Mouse (Mus musculus) retina, embryonic 14.5 days (tissue): ENCODE results near the gene Tprn.
A peak's percentile ranks its signal among the peaks of the same experiment; 100 is the strongest.

Experiments used
- DNase-seq: peaks from one replicate; pipeline ENCODE4 v3.0.0-alpha.2; 2015; ENCODE audit warnings: low spot score

Gene Tprn

DNA sequence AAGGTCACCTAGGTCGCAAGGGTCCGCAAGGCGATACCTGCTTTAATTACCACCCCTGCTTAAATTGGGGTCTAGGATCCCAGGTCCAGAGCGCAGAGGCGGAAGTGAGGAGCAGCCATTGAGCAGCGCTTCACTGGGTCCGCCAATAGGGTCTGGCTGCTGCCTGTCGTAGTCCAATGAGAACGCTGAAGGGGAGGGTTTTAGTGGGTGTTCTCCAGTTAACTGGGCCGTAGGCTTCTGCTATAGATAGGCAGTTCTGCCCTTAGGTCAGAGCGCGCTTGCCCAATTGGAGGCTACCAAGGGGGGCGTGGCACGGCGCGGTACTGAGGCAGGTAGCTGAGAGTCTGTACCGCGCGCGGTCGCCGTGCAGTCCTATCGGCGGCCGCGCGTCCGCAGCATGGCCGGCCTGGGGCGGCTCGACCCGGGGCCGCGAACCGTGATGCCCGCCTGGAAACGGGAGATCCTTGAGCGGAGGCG, at the start of gene Tprn:
Gene Tprn (plus strand): TSS at position 328 of the 477 bp plus-strand sequence.
- peak; percentile 97 for DNase-seq

DNA sequence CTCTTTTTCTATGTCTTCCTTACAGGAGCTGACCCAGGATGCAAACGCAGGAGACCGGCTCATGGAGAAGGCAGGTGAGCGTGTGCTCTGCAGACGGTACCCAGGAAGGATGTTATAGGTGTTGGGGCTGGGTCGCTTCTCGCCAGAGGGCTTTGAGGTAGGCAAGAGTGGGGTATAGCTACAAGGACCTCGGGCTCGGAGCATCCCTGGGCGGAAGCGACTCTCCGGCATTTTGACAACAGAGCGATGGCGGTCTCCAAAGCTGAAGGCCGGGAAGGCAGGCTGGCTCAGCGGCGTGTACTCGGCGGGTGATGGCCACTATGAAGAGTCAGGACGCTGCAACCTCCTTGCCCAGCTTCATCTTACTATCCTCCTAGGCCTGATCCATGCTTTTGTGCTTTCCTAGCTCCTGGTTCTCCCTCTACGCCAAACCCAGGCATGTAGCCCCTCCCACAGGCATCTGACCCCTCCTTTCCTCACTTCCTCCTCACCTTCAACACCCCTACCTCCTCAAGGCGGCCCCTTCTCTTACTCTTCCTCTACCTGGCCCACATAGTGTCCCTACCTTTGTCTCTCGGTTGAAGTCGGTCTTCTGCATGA, 49.1 kb upstream of the Tprn start:
- no peak for DNase-seq

DNA sequence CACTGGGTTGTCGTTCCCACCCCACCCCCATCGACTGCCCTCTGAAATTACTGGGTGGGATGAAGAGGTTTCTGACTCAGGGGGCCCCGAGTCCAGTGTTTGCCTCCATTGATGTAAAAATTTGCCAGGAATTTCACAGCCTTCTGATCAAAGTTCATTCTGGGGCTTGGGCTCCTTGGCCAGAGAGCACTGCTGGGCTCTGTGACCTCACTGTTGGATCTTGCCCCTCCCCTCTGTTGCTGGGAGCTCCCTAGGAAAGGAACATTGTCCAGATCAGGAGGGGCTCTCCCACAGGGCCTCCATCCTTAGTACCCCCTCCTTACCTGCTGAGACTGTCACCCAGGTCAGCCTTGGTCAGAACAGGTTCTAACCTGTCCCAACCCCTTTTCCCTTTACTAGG, 48.0 kb upstream of the Tprn start, which contains the start of gene Stpg3:
Gene Stpg3 (minus strand): TSS at position 194 of the 400 bp plus-strand sequence.
- DNase-seq, result no peak

DNA sequence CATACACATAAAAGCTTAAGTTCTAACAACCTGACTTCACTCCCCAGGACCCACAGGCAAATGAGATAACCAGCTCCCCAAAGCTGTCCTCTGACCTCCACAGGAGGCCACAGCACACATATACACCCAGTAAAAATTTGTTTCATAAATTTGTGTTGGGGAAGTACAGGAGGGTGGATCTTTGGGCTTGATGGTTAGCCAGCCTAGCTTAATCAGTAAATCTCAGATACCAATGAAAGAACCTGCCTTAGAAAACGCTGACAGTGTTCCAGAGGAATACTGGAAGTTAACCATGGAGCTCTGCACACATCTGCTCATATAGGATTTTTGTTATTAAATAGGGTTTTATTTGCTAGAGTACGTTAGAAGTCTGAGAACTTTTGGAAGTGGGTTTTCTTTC, 44.8 kb upstream of the Tprn start:
- no peak for DNase-seq

DNA sequence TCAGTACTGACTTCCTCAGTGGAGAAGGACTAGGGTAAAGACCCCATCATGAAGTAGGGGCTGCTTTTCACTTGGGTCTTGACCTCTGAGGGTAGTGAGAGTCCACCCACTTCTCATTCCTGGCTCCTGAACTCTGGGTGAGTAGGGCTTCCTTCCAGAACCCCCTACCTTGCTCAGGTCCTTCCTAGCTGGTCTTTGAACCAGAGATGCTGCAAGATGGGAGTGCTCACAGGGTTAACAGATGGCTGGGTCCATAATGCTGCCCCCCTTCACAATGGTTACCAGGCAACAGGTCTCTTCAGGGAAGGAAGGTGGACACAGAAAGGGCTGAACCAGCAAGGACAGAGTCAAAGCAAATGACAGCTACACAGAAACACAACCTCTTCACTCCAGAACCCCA, 44.0 kb upstream of the Tprn start, which contains the start of gene Fam166a:
Gene Fam166a (plus strand): TSS at position 301 of the 400 bp plus-strand sequence.
- DNase-seq, result no peak

DNA sequence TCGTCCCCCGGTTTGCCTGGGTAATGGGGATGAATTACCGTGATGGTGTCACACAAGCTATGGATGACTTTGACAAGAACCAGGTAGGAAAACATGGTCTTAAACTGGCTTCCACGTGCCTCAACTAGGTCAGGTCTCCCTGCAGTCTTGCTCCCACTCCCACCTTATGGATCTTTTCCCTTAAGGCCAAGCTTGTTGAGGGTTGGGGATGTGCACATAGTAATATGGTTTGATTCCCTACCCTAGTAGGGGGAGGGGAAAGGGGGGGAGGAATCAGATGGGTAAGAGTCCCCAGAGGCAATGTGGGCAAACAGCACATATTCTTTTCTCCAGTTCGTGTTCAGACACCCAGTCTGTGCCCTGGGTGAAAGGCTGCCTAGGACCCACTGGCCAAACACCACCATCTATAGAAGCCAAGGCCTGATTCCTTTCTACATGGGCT, 41.1 kb upstream of the Tprn start:
- DNase-seq, result no peak

DNA sequence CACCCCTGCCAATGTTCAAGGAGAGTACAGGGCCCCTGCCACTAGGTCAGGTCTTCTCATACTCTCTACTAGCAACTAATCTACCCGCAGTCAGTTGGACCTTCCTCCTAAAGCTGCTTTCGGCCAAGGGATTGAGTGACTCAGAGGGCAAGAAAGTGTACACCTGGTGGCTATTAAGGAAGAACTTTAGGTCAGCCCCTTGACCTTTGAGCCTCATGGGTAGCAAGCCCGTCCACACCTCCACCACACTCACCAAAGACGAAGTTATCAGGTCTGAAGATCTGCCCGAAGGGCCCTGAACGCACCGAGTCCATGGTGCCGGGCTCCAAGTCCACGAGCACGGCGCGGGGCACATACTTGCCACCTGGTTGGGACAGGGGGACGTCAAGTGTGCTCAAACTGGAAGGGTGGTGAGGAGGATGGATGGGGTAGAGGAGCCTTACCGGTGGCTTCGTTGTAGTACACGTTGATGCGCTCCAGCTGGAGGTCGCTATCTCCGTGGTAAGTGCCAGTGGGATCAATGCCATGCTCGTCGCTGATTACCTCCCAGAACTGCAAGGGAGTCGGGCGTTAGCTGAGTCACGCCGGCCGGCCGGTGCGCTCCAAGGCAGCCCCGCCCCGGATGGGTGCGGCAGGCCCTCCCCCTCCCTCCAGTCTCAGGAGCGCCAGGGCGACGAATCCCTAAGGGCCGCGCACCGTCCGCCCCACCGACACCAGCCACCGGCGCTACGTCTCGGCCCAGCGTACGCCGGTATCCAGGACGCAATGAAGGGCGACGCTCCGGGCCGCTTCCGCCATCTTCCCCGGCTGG, 38.5 kb upstream of the Tprn start:
- no peak for DNase-seq

DNA sequence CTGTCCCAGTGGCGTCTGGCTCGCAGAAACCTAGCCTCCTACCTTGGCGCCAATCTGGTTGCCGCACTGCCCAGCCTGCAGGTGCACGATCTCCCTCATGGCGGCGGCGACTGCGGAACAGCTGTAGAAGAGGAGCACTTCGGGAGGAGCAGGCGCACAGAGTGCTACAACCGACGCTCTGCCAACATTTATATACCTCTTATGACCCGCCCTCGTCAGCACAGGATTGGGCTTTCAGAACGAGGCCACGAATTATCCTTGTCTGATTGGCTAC, 38.0 kb upstream of the Tprn start, which contains the start of gene Tubb4b:
Gene Tubb4b (minus strand): TSS at position 211 of the 274 bp plus-strand sequence.
- no peak for DNase-seq

DNA sequence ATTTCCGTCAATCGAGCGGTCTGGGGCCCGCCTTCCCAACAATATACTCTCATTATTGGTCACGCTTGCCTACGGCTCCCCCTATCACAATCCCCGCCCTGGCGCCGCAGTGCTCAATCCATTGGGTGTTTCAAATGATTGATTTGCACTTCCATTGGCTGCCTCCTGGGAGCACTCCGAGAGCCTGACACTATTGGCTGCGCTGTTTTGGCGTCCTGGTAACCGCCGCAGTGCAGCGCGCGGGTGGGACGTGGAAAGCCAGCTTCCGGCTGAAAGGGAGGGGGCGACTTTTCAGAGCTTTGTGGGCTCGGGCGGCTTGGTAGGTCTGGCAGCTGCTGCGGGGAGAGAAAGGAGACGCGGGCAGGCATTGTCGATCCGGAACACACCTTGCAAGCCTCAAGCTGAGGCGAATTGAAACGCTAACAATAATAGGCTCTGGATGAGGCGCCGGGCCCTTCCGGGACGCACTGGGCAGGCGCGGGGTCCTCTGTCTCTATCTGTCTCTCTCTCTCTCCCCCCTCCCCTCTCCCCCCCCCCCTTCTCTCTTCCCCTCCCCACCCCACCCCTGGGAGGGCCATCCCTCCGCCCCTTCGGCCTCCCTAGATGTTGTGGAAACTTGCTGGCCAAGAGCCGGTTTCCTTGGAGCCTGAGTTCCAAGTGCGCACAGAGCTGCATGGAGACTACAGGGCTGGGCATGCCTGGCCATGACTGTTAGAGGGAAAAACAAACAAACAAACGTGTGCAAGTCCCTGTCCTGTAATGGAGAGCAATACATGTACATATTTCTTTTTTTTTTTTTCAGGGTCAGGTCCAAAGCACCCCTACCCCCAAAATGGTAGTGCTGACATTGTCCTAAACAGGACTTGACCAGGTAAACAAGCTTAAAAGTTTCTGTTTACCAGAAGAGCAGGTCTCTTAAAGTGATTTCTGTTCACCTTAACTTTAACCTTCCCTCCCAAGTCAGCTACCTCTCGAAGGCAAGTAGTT, 37.4 kb upstream of the Tprn start:
- peak; percentile 99 for DNase-seq

DNA sequence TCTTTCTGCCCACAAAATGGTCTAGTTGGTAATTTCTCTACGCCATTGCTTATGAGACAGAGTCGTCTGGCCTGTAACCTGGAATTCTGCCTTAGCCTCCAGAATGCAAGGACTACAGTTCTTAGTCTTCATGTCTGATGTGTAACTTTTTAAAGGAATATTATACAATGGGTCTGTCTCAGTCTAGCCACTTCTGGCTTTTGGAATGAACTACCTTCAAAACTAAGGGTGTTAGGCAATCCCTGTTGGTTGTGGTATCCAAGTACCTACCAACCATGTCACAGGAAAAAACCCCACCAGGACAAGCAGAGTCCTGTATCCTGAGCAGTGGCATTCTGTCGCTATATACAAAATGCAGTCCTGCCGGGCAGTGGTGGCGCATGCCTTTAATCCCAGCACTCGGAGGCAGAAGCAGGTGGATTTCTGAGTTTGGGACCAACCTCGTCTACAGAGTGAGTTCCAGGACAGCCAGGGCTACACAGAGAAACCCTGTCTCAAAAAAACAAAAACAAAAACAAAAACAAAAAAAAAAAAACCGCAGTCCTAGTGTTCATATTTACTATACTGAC, 36.5 kb upstream of the Tprn start:
- DNase-seq, result no peak

DNA sequence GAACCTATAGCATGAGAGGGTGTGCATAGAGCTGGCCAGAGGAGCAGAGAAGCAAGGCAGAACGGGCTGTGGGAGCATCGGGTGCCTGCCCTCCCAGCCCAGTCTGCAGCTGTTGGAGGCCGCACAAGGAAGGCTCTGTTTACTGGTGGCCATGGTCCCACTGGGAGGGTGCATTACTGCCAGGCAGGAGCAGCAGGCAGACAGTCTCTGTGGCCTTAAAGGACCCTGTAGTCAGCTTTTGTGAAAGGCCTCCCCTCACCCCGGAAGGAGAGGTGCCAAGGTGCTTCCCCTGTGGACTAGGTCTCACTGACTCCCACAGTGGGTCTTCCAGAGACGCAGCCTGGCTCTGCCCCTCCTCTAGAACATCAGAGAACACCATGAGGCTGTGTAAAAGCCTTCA, 35.6 kb upstream of the Tprn start:
- no peak for DNase-seq

DNA sequence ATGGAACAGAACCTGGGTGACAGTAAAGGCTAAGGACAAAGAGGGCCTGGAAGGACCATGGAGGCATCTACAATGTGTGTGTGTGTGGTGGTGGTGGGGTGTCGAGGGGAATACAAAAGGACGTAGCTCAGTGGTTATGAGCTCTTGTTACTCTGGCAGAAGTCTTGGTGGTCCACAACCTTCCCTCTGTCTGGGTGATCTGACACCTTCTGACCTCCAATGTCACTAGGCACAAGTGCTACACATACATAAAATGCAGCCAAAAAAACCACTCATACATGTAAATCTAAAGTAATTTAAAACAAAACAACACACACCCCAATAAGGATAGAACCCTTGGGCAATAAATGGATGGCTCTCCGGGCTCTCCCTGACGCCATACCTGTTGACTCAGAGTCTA, 35.0 kb upstream of the Tprn start:
- no peak for DNase-seq

DNA sequence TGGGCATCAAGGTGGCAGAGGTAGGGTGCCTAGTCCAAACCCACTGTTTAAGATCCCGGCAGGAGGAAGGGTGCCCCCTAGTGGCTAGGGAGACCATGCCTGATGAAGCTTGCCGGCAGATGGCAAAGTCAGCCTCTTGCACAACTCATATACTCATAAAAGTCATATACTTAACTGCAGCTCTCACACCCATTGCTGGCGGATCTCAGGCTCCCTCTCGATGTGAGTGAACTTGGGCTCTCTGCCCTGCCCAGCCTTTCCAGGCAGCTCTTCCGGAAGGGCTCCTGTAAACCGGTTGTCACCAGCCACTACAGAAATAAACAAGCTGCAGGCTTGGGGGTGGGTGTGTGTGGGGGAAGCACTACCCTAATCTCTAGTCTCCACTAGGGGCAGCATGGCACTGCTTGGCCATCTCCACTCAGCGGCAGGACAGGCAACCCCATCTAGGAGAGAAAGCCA, 34.0 kb upstream of the Tprn start:
- DNase-seq, result peak; percentile 93

DNA sequence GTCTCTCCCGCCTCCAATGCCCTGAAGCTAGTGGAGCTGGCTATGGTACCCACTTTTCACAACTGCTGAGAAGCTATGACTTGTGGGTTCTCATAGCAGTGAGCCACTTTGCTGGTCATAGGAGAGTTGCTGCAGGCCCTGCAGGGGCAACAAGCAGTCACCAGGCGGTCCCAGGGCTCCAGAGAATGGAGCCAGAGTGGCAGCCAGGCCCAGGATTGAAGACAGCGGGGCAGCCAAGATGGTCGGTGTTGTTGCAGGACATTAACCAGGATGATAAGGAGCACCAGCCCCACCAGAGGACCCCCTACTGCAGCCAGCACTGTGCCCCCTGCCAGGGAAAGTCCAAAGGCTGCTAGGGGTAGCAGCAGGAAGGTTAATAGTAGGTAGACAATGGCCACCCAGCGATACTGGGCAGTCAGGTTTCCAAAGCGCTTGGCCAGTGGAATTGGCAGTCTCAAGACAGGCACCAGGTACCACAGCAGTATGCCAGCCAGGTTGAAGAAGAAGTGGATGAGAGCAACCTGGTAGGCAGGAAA, 33.4 kb upstream of the Tprn start:
- DNase-seq, result no peak

DNA sequence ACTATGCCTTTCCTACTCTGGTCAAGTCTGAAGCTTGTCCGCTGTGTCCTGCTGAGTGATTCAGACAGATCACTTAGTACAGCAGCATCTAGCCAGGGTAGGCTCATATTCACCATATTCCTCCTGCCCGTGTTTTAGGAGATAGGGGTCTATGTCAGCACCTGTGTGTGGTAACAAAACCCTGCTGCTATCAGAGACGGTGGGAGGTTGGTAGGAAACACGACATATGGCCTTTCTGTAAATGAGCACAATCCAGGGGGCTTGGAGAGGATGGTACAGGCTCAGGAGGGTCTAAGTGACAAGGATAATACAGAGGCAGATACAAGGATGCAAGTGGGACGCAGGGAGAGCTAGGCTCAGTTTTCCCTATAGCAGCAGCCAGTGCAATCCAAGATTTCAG, 32.8 kb upstream of the Tprn start:
- DNase-seq, result no peak

DNA sequence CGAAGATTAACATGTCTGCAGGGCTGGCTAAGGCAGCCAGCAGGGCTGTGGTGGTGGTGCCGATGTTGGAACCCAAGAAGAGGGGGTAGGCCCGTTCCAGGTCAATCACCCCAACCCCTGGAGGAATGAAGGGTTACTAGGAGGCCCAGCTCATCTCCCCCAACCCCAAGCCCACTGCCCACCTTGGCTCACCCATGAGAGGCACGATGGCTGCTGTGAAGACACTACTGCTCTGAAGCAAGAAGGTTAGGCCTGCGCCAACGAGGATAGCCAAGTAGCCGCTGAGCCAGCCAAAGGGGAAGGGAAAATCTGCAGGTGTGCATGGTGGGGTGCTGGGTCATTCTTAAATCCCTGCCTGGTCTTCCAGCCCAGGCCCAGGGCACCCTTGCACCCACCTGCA, 31.8 kb upstream of the Tprn start:
- no peak for DNase-seq

DNA sequence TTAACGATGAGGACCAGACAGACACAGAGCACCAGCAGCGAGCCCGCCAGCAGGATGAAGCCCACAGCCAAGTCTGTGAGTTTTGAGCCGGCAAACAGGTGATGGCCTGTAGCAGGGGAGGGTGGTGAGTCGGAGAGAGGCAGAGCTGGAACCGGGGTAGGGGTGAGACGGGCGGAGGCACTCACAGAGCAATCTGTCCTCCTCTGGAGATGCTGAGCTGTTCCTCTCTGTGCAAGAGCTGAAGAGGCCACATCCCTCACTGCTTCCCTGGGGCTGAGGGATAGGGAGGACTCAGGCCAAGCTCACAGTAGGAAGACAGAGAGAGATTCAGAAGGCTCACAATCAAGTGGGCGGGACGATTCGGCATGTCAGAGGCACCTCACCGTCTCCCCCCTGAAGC, 31.4 kb upstream of the Tprn start:
- DNase-seq, result no peak

DNA sequence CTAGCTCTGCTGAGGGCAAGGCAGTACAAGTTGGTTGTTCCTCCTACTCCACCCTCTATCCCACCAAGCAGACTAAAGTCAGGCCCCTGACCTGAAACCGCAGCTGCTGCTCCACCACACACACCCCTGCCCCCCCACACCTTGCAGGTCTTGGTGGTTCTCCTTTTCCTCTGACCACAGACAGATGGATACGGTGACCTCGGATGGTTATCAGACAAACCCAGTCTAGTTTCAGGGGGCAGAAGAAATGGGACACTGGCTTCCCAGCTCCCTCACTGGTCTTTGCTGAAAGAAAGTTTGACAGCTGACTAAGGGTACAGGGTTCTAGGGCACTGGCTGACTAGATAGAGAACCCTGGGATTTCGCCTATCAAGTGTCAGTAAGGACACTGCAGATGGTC, 29.0 kb upstream of the Tprn start:
- no peak for DNase-seq

DNA sequence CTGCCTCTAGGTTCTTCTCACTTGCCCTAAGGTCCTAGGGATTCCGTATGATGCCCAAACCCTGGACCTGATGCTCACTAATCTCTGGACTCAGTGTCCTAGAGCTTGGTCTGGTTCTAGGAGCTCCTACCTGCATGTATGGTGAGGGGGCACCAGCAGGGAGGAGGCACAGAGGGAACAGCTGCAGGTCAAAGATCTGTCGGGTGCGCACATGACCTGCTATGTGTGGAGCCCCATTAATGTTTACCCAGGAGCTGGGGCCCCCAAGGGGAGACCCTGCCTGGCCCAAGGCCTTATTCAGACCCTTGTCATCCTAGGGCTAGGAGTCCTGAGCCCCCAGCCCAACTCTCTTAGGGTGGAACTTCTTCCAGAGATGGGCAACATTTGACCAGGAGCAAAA, 28.4 kb upstream of the Tprn start, which contains the start of gene Slc34a3:
Gene Slc34a3 (minus strand): TSS at position 315 of the 400 bp plus-strand sequence.
- no peak for DNase-seq

DNA sequence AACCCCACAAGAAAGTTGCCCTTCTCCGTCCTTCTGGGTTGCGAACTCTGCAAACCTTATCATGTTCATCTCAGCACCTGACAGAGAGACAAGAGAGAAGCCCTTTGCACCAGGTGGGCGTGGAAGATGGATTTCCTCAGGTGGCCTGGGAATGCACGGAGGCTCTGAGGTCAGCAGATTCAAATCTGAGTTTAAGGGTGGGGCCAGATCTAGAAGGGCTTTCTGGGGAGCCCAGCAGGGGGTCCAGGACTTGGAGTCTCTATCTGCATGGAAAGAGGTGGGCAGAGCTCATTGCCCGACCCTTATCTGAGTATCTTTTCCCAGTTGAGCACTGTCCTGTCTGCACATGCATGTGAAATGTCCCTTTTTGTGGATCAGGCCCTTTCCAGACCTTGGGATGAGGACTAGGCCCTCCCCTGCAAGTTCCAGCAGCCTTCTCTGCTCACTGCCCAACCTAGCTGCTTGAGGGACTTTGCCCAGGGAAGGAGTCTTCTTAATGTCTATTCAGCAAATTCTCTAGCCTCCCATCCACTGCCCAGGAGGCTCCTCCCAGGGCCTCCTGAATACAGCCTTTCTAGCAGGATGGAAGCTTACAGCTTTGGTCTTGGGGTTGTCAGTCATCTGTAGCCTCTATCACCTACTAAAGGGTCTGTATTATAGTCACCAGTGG, 27.7 kb upstream of the Tprn start:
- DNase-seq, result no peak

DNA sequence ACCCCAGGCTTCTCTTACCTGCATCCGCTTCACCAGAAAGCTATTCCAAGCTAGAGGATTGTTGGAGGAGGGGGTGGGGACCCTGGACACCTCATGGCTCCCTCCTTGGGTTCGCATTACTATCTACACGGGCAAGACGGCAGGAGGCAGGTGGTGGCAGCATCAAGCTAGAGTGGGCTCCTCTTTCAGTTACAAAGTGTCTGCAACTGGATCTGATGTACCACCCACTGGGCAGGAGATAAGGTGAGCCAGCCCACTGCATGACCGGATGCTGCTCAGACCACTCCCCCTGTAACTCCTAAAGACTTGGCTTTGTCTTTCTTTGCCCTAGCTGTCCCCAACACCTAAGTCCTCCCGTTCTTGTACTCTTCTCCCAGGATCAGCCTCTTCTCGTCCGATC, 25.8 kb upstream of the Tprn start, which contains the start of gene Rnf224:
Gene Rnf224 (minus strand): TSS at position 174 of the 400 bp plus-strand sequence.
- no peak for DNase-seq
